Mouse (Mus musculus): ENCODE measurements at regions not wholly inside any gene's neighbourhood (a gene's known extent, or its start where the extent isn't known, plus 50 kb on each side); places are given as distances from the start of the nearest gene placed in this dataset.

DNA sequence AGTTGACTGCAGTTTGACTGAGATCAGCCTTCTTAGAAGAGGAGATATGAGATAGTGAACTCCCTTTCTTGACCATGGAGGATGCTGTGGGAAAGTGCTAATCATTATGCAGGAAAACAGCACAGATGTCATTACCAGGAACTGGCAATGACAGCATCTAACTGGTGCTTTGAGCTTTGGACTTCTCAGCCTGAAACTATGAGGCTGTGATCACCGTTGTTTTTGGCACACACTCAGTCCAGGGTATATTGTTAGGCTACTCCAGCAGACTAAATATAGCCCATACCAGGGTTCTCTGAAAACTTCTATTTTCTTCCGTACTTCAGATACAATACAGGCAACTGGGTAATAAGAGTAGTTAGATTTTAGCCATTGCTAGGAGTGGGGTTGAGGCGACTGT, 550.5 kb upstream of the Large1 start:
- TF ChIP-seq BHLHE40 (IDR thresholded peaks at IDR 0.05; ENCODE audit: borderline replicate concordance, low read depth, low read length) (no peak), RAD21 (IDR thresholded peaks at IDR 0.05; ENCODE audit: low read depth, low read length) (no peak), MAX (IDR thresholded peaks at IDR 0.05; ENCODE audit: low read length) (no peak), POLR2A (IDR thresholded peaks at IDR 0.05; ENCODE audit: control insufficient read depth in 1 of 2, insufficient read depth in 1 of 2, low read depth in 1 of 2, low read length in 2 of 2, poor library complexity in 1 of 2) (no peak)

Data from MEL (cell line).